Mouse (Mus musculus) erythroblast, embryonic 14.5 days (primary cell): ENCODE measurements around the gene Nlgn3. TPM values are rescaled to one million over a fixed set of nuclear protein-coding genes. Genes with fewer than 3 reads are reported as not detected.
"Not testable (repeated sequence)": the region's sequence is repeated elsewhere in the genome, so short reads cannot be mapped to it uniquely, and the experiment has no call there.

Source experiments
- H3K27me3 ChIP-seq: 2 replicates; pipeline ENCODE4 v1.6.1; 2012; ENCODE audit warnings: inconsistent platforms; ENCODE audit not compliant: control insufficient read depth
- H3K36me3 ChIP-seq: 2 replicates; pipeline ENCODE4 v1.6.1; 2012; ENCODE audit warnings: mild to moderate bottlenecking, inconsistent platforms; ENCODE audit not compliant: control insufficient read depth
- H3K4me1 ChIP-seq: 2 replicates; pipeline ENCODE4 v1.6.1; 2012; ENCODE audit warnings: inconsistent platforms; ENCODE audit not compliant: control insufficient read depth
- H3K4me3 ChIP-seq: replicated peaks from 2 replicates; pipeline ENCODE3; 2012; ENCODE audit warnings: moderate library complexity, mild to moderate bottlenecking, inconsistent platforms
- H3K9me3 ChIP-seq: 2 replicates; pipeline ENCODE4 v1.6.1; 2012; ENCODE audit warnings: low read length, inconsistent platforms, mixed read lengths; ENCODE audit not compliant: control insufficient read depth
- GATA1 ChIP-seq: IDR thresholded peaks from 2 replicates; pipeline ENCODE4 v1.6.1; 2012; ENCODE audit warnings: low read length, inconsistent platforms, mixed read lengths
- TAL1 ChIP-seq: IDR thresholded peaks from 3 replicates; pipeline ENCODE4 v1.6.1; 2012; ENCODE audit warnings: low read length, inconsistent platforms, mixed read lengths
- polyA plus RNA-seq: library from polyadenylated mRNA; stranded (reverse); fragments of >175 nt; gene quantifications from 2 replicates; pipeline ENCODE4 v1.2.3, GENCODE M21; 2012

The Nlgn3 gene
- polyA plus RNA-seq, 1 experiment = not detected

- TF ChIP-seq GATA1 (no peak), TAL1 (no peak)
- Histone ChIP-seq H3K4me1 (peaks cover 3% of the 10 kb centered on the region), H3K36me3 (no peaks in the 10 kb centered on the region), H3K27me3 (no peaks in the 10 kb centered on the region), H3K9me3 (no peaks in the 10 kb centered on the region), H3K4me3 (no peak overlapping the region)
Observed at GRCm38 (mm10) chrX:101351188-101351587, 52.2 kb downstream of the Nlgn3 start.

GRCm38 (mm10) chrX:101358902-101359301 lies 59.9 kb downstream of the Nlgn3 start:
- not testable (repeated sequence) for H3K36me3 ChIP-seq, H3K27me3 ChIP-seq, H3K4me1 ChIP-seq, H3K4me3 ChIP-seq, H3K9me3 ChIP-seq

- Histone ChIP-seq H3K36me3 (no peaks in the 10 kb centered on the region), H3K27me3 (no peaks in the 10 kb centered on the region), H3K4me1 (no peaks in the 10 kb centered on the region), H3K9me3 (no peaks in the 10 kb centered on the region), H3K4me3 (no peak overlapping the region)
- TF ChIP-seq GATA1 (no peak), TAL1 (no peak)
Observed at GRCm38 (mm10) chrX:101369001-101369400, 70.0 kb downstream of the Nlgn3 start.

- H3K4me1 ChIP-seq = no peaks in the 10 kb centered on the region
- H3K9me3 ChIP-seq = no peaks in the 10 kb centered on the region
- no peaks in the 10 kb centered on the region for H3K27me3 ChIP-seq
- H3K36me3 ChIP-seq = no peaks in the 10 kb centered on the region
- TF ChIP-seq TAL1 = no peak
- no peak for TF ChIP-seq GATA1
- no peak overlapping the region for H3K4me3 ChIP-seq
Observed at GRCm38 (mm10) chrX:101370573-101370972, 71.6 kb downstream of the Nlgn3 start.

GRCm38 (mm10) chrX:101372946-101373345 lies 74.0 kb downstream of the Nlgn3 start:
- no peaks in the 10 kb centered on the region for H3K9me3 ChIP-seq
- H3K36me3 ChIP-seq = no peaks in the 10 kb centered on the region
- H3K27me3 ChIP-seq = peaks cover 4% of the 10 kb centered on the region; the same call in 1 of the 2 replicates
- TF ChIP-seq TAL1 = no peak
- no peak for TF ChIP-seq GATA1
- H3K4me1 ChIP-seq = no peaks in the 10 kb centered on the region
- H3K4me3 ChIP-seq = no peak overlapping the region

Other genes starting within 250 kb of the Nlgn3 start
- not detected in 2 replicates for gene Tex11, start 239.5 kb upstream of the Nlgn3 start, polyA plus RNA-seq
- 0.01 TPM in 1 of 2 replicates, not detected in the other for gene Slc7a3, start 213.1 kb upstream of the Nlgn3 start, polyA plus RNA-seq
- 1.8 and 1.9 TPM in 2 replicates for gene Snx12, start 76.6 kb upstream of the Nlgn3 start, polyA plus RNA-seq
- 12.1 and 14.7 TPM in 2 replicates for gene Foxo4, start 44.6 kb upstream of the Nlgn3 start, polyA plus RNA-seq
- not detected in 2 replicates for gene Gm614, start 35.2 kb upstream of the Nlgn3 start, polyA plus RNA-seq
- 0.19 and 0.46 TPM in 2 replicates for gene Il2rg, start 30.9 kb upstream of the Nlgn3 start, polyA plus RNA-seq
- not detected in 2 replicates for gene Gm20489, start 30.1 kb upstream of the Nlgn3 start, polyA plus RNA-seq
- gene Med12, start 25.1 kb upstream of the Nlgn3 start, polyA plus RNA-seq = 27.4 and 30.3 TPM in 2 replicates
- 0.09 and 0.13 TPM in 2 replicates for gene Gjb1, start 77.2 kb downstream of the Nlgn3 start, polyA plus RNA-seq
- gene Zmym3, start 121.7 kb downstream of the Nlgn3 start, polyA plus RNA-seq = 0.13 and 0.71 TPM in 2 replicates
- gene Nono, start 130.2 kb downstream of the Nlgn3 start, polyA plus RNA-seq = 1.7 and 2.5 TPM in 2 replicates
- gene Itgb1bp2, start 149.9 kb downstream of the Nlgn3 start, polyA plus RNA-seq = 0.06 TPM in 1 of 2 replicates, not detected in the other
- 0.39 and 0.65 TPM in 2 replicates for gene Taf1, start 233.6 kb downstream of the Nlgn3 start, polyA plus RNA-seq